Mouse (Mus musculus) heart, embryonic 15.5 days (tissue): ENCODE measurements at regions not wholly inside any gene's neighbourhood (a gene's known extent, or its start where the extent isn't known, plus 50 kb on each side); places are given as distances from the start of the nearest gene placed in this dataset.
A peak's percentile ranks its signal among the peaks of the same experiment; 100 is the strongest.

Experiments
- ATAC-seq: fragments of 200-750 bp; cut with Nextera tagmentation; replicated peaks from 2 replicates; pipeline ENCODE4 v1.8.0; 2017; ENCODE audit warnings: low read depth, moderate TSS enrichment; ENCODE audit not compliant: insufficient number of reproducible peaks, insufficient read depth, low FRiP score
- H3K27ac ChIP-seq: fragments of 300-500 bp; sonication (generic); 2 replicates; pipeline ENCODE4 v1.5.1; 2015; ENCODE audit warnings: mild to moderate bottlenecking, inconsistent platforms
- H3K27me3 ChIP-seq: fragments of 300-500 bp; sonication (generic); 2 replicates; pipeline ENCODE4 v1.6.1; 2015; ENCODE audit warnings: inconsistent platforms
- H3K36me3 ChIP-seq: fragments of 300-500 bp; sonication (generic); 2 replicates; pipeline ENCODE4 v1.6.1; 2015; ENCODE audit warnings: mild to moderate bottlenecking, inconsistent platforms
- H3K4me1 ChIP-seq: fragments of 300-500 bp; sonication (generic); replicated peaks from 2 replicates; pipeline ENCODE4 v1.6.1; 2015; ENCODE audit warnings: inconsistent platforms
- H3K4me2 ChIP-seq: fragments of 300-500 bp; sonication (generic); 2 replicates; pipeline ENCODE4 v1.6.1; 2015; ENCODE audit warnings: inconsistent platforms, mild to moderate bottlenecking, moderate library complexity
- H3K4me3 ChIP-seq: fragments of 300-500 bp; sonication (generic); 2 replicates; pipeline ENCODE4 v1.5.1; 2015; ENCODE audit warnings: mild to moderate bottlenecking, inconsistent platforms
- H3K9ac ChIP-seq: fragments of 300-500 bp; sonication (generic); 2 replicates; pipeline ENCODE4 v1.6.1; 2015; ENCODE audit warnings: mild to moderate bottlenecking, inconsistent platforms
- H3K9me3 ChIP-seq: fragments of 300-500 bp; sonication (generic); replicated peaks from 2 replicates; pipeline ENCODE4 v1.6.1; 2016; ENCODE audit warnings: inconsistent platforms
- WGBS: fragments of 180-500 bp; shearing (Covaris S2); methylation state at CpG from one replicate; pipeline ENCODE4 v1.1.7; 2015; ENCODE audit warnings: mixed read lengths; 5-methylcytosine and 5-hydroxymethylcytosine counted together

DNA sequence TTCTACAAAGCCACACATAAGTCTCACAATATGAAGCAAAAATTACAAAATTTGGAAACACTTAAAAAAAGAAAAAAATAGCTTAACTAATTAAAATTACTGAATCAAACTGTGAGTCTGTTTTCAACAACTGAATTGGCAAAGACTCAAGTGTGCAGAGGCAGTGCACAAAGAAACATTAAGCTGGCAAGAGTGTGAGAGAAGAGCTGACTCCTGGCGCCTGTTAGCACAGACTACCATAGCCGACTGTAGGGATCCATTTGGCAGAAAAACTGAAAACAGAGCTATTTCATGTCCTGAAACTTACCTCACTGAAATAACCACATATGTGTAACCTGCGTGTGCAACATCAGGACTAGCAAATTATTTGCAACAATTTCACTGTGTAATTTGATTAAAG, 746.4 kb upstream of the Cypt12 start:
- no peak overlapping the region for H3K4me2 ChIP-seq
- no peaks in the 10 kb centered on the region for H3K27me3 ChIP-seq
- H3K36me3 ChIP-seq = no peaks in the 10 kb centered on the region
- ATAC-seq = no peak
- H3K9me3 ChIP-seq = no peaks in the 10 kb centered on the region
- no peak overlapping the region for H3K27ac ChIP-seq
- WGBS = 74% methylated on average over 3 of the region's 3 CpGs
- H3K4me3 ChIP-seq = no peak overlapping the region
- no peak overlapping the region for H3K9ac ChIP-seq
- no peaks in the 10 kb centered on the region for H3K4me1 ChIP-seq

- ATAC-seq = no peak
Measured at GRCm38 (mm10) chr3:17214031-17214430, 734.2 kb upstream of the Cypt12 start.

GRCm38 (mm10) chr3:17216825-17217224, 731.4 kb upstream of the Cypt12 start:
- H3K36me3 ChIP-seq = no peaks in the 10 kb centered on the region
- H3K4me1 ChIP-seq = no peaks in the 10 kb centered on the region
- no peak overlapping the region for H3K27ac ChIP-seq
- no peak overlapping the region for H3K9ac ChIP-seq
- ATAC-seq = no peak
- no peaks in the 10 kb centered on the region for H3K27me3 ChIP-seq
- H3K9me3 ChIP-seq = no peaks in the 10 kb centered on the region
- H3K4me3 ChIP-seq = no peak overlapping the region
- 81% methylated on average over 2 of the region's 2 CpGs for WGBS
- no peak overlapping the region for H3K4me2 ChIP-seq

More at GRCm38 (mm10) chr3:17214031-17214430, 734.2 kb upstream of the Cypt12 start:
- Histone ChIP-seq H3K9ac (no peak overlapping the region), H3K4me1 (no peaks in the 10 kb centered on the region), H3K4me2 (no peak overlapping the region), H3K4me3 (no peak overlapping the region), H3K27ac (no peak overlapping the region), H3K36me3 (no peaks in the 10 kb centered on the region), H3K9me3 (no peaks in the 10 kb centered on the region), H3K27me3 (no peaks in the 10 kb centered on the region)
- WGBS = 74% methylated on average over 3 of the region's 3 CpGs

DNA sequence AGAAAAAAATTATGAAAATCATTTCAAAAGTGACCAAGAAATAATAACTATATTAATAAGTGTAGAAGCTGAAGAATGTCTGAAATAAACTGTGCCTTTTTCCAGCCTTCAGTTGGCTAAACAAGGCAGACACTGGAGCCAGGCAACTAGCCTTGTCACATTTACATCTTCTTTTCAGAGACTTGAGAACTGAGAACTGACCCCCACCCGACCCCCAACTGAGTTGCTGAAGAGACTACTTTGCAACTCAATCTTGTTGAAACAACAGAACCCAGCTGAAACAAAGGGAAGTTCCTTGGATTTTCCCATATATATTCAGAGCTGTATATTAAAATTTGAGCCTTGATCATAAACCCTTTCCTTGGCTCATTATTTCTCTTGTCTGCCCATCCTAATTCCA, 709.8 kb upstream of the Cypt12 start:
- 19% methylated on average over 1 of the region's 1 CpGs for WGBS
- no peak for ATAC-seq
- H3K36me3 ChIP-seq = no peaks in the 10 kb centered on the region
- no peaks in the 10 kb centered on the region for H3K27me3 ChIP-seq
- H3K9ac ChIP-seq = no peak overlapping the region
- H3K4me2 ChIP-seq = no peak overlapping the region
- no peaks in the 10 kb centered on the region for H3K4me1 ChIP-seq
- H3K27ac ChIP-seq = no peak overlapping the region
- H3K4me3 ChIP-seq = no peak overlapping the region
- no peaks in the 10 kb centered on the region for H3K9me3 ChIP-seq

GRCm38 (mm10) chr3:17258397-17258796, 689.8 kb upstream of the Cypt12 start:
- Histone ChIP-seq H3K9me3 (no peaks in the 10 kb centered on the region), H3K27ac (no peak overlapping the region), H3K9ac (no peak overlapping the region), H3K4me3 (no peak overlapping the region), H3K4me1 (no peaks in the 10 kb centered on the region), H3K4me2 (no peak overlapping the region), H3K27me3 (no peaks in the 10 kb centered on the region), H3K36me3 (no peaks in the 10 kb centered on the region)
- no peak for ATAC-seq

GRCm38 (mm10) chr3:17259093-17259492, 689.1 kb upstream of the Cypt12 start:
- Histone ChIP-seq H3K27me3 (no peaks in the 10 kb centered on the region), H3K27ac (no peak overlapping the region), H3K36me3 (no peaks in the 10 kb centered on the region), H3K9me3 (no peaks in the 10 kb centered on the region), H3K4me2 (no peak overlapping the region), H3K9ac (no peak overlapping the region), H3K4me1 (no peaks in the 10 kb centered on the region), H3K4me3 (no peak overlapping the region)
- ATAC-seq = no peak
- WGBS = 72% methylated on average over 3 of the region's 3 CpGs

DNA sequence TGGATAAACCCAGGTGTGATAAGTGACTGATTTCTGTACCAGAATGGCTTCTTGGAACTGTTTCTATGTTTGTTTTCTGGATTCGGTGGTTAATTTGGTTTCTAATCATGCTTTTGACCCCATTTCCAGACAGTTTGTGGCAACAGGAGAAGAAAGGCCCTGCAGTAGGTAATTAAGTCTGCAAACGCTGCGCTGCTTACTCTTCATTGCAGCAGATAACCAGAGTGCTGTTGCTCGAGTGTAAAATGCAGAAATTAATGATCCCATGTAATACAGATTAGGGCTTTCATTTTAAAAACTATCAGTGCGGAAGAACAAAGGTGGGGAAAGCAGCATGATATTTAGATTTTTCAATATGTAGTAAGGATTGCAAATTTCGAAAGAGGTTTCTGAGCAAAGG, 667.0 kb upstream of the Cypt12 start:
- H3K4me3 ChIP-seq = no peak overlapping the region
- WGBS = 68% methylated on average over 6 of the region's 6 CpGs
- H3K27me3 ChIP-seq = no peaks in the 10 kb centered on the region
- no peak overlapping the region for H3K27ac ChIP-seq
- no peaks in the 10 kb centered on the region for H3K4me1 ChIP-seq
- no peaks in the 10 kb centered on the region for H3K9me3 ChIP-seq
- no peak overlapping the region for H3K9ac ChIP-seq
- H3K4me2 ChIP-seq = no peak overlapping the region
- no peak for ATAC-seq
- no peaks in the 10 kb centered on the region for H3K36me3 ChIP-seq

- H3K9ac ChIP-seq = no peak overlapping the region
- H3K27ac ChIP-seq = no peak overlapping the region
- no peaks in the 10 kb centered on the region for H3K9me3 ChIP-seq
- H3K27me3 ChIP-seq = no peaks in the 10 kb centered on the region
- no peak for ATAC-seq
- H3K4me1 ChIP-seq = no peaks in the 10 kb centered on the region
- H3K36me3 ChIP-seq = no peaks in the 10 kb centered on the region
- WGBS = 67% methylated on average over 3 of the region's 3 CpGs
- no peak overlapping the region for H3K4me2 ChIP-seq
- H3K4me3 ChIP-seq = no peak overlapping the region
Measured at GRCm38 (mm10) chr3:17282881-17283280, 665.3 kb upstream of the Cypt12 start.

- ATAC-seq = no peak
- H3K4me2 ChIP-seq = no peak overlapping the region
- H3K27ac ChIP-seq = no peak overlapping the region
- H3K4me1 ChIP-seq = peaks cover 4% of the 10 kb centered on the region
- H3K9ac ChIP-seq = no peak overlapping the region
- H3K9me3 ChIP-seq = no peaks in the 10 kb centered on the region
- H3K27me3 ChIP-seq = no peaks in the 10 kb centered on the region
- H3K36me3 ChIP-seq = no peaks in the 10 kb centered on the region
- H3K4me3 ChIP-seq = no peak overlapping the region
Measured at GRCm38 (mm10) chr3:17317523-17317922, 630.7 kb upstream of the Cypt12 start.

GRCm38 (mm10) chr3:17318450-17318849, 629.8 kb upstream of the Cypt12 start:
- ATAC-seq = no peak
- H3K4me3 ChIP-seq = no peak overlapping the region

GRCm38 (mm10) chr3:17319213-17319612, 629.0 kb upstream of the Cypt12 start:
- H3K9me3 ChIP-seq = no peaks in the 10 kb centered on the region
- H3K4me1 ChIP-seq = peaks cover 4% of the 10 kb centered on the region
- no peak overlapping the region for H3K27ac ChIP-seq
- no peak overlapping the region for H3K9ac ChIP-seq
- no peaks in the 10 kb centered on the region for H3K36me3 ChIP-seq
- H3K4me2 ChIP-seq = peak overlapping the region; percentile 44
- H3K27me3 ChIP-seq = no peaks in the 10 kb centered on the region
- WGBS = 4% methylated on average over 9 of the region's 9 CpGs
- ATAC-seq = no peak
- no peak overlapping the region for H3K4me3 ChIP-seq

More at GRCm38 (mm10) chr3:17318450-17318849, 629.8 kb upstream of the Cypt12 start:
- no peaks in the 10 kb centered on the region for H3K9me3 ChIP-seq
- no peak overlapping the region for H3K4me2 ChIP-seq
- H3K36me3 ChIP-seq = no peaks in the 10 kb centered on the region
- no peak overlapping the region for H3K9ac ChIP-seq
- no peak overlapping the region for H3K27ac ChIP-seq
- WGBS = 70% methylated on average over 3 of the region's 3 CpGs
- H3K27me3 ChIP-seq = no peaks in the 10 kb centered on the region
- H3K4me1 ChIP-seq = peaks cover 4% of the 10 kb centered on the region

- ATAC-seq = no peak
- H3K4me3 ChIP-seq = no peak overlapping the region
- 55% methylated on average over 5 of the region's 5 CpGs for WGBS
Measured at GRCm38 (mm10) chr3:17319931-17320330, 628.3 kb upstream of the Cypt12 start.

More at GRCm38 (mm10) chr3:17319931-17320330, 628.3 kb upstream of the Cypt12 start:
- no peaks in the 10 kb centered on the region for H3K9me3 ChIP-seq
- H3K9ac ChIP-seq = no peak overlapping the region
- H3K27ac ChIP-seq = no peak overlapping the region
- no peaks in the 10 kb centered on the region for H3K27me3 ChIP-seq
- H3K4me2 ChIP-seq = no peak overlapping the region
- H3K4me1 ChIP-seq = peaks cover 4% of the 10 kb centered on the region
- no peaks in the 10 kb centered on the region for H3K36me3 ChIP-seq
